31 mouse cellular contexts compared by ENCODE assay signal in genomic region chr10:19127581-19128291, GRCm38 (mm10).
DNase-seq lines count a peak whose midpoint lies in the region; ATAC-seq and TF ChIP-seq lines count a peak whose summit lies in the region.
"Had no signal": no experiment of that assay in that cellular context is flagged by ENCODE, and none has a peak within 500 bp of the region (broad histone marks: within the 10 kb centered on the region; RNA-seq: fewer than 3 reads in every experiment).

No protein-coding gene starts in this region.

- no peak for TF ChIP-seq POLR2A in embryonic fibroblast, embryonic 13.5 days (IDR thresholded peaks at IDR 0.05; ENCODE audit: low read depth, low read length)

- H3K9me3 ChIP-seq in heart, embryonic 12.5 days (replicated peaks), result no peaks in the 10 kb centered on the region
- H3K9me3 ChIP-seq: embryonic facial prominence, embryonic 13.5 days; forebrain, embryonic 12.5 days; hindbrain, embryonic 10.5 days; hindbrain, embryonic 15.5 days; liver, embryonic 15.5 days; neural tube, embryonic 13.5 days had no signal

- no peak overlapping the region for H3K4me2 ChIP-seq in heart, embryonic 12.5 days
- H3K4me2 ChIP-seq: embryonic facial prominence, embryonic 13.5 days; forebrain, embryonic 12.5 days; hindbrain, embryonic 15.5 days; liver, embryonic 15.5 days; midbrain, embryonic 11.5 days; neural tube, embryonic 13.5 days had no signal

- peaks cover 11% of the 10 kb centered on the region for H3K4me1 ChIP-seq in embryonic fibroblast, embryonic 13.5 days (ENCODE audit: control insufficient read depth, insufficient read depth, low read length)
- H3K4me1 ChIP-seq in heart, embryonic 12.5 days (replicated peaks), result peaks cover 13% of the 10 kb centered on the region
- H3K4me1 ChIP-seq: forebrain, embryonic 12.5 days; hindbrain, embryonic 15.5 days; liver, embryonic 15.5 days; neural tube, embryonic 13.5 days had no signal

- no peak overlapping the region for H3K9ac ChIP-seq in heart, embryonic 12.5 days
- H3K9ac ChIP-seq: embryonic facial prominence, embryonic 13.5 days; forebrain, embryonic 12.5 days; hindbrain, embryonic 15.5 days; liver, embryonic 15.5 days; neural tube, embryonic 13.5 days had no signal

- H3K4me3 ChIP-seq in embryonic fibroblast, embryonic 13.5 days (ENCODE audit: insufficient read depth, low read length), result no peak overlapping the region
- H3K4me3 ChIP-seq in heart, embryonic 12.5 days, result no peak overlapping the region
- H3K4me3 ChIP-seq: embryonic facial prominence, embryonic 13.5 days; erythroblast, embryonic 14.5 days; forebrain, embryonic 12.5 days; hindbrain, embryonic 10.5 days; hindbrain, embryonic 15.5 days; liver, embryonic 15.5 days; myocyte; neural tube, embryonic 13.5 days had no signal

- DNase-seq in CD4-positive helper T cell, adult 2 months (ENCODE audit: low read depth, low spot score), result peak; percentile 47
- DNase-seq in CD4-positive, CD25-positive, alpha-beta regulatory T cell, adult 2 months (ENCODE audit: low read depth, low spot score), result peak; percentile 51
- peak; percentile 51 for DNase-seq in lung, postnatal 25 days (ENCODE audit: low spot score)
- DNase-seq in kidney, adult 8-10 months, result no peak
- no peak for DNase-seq in urinary bladder, postnatal 4 days (ENCODE audit: low spot score in 2 of 2)
- DNase-seq: adrenal gland, adult 2 months; adrenal gland, postnatal 36 days; B cell, adult 2 months; cerebellum, adult 18-20 months; cerebellum, postnatal 10 days; gastrocnemius, postnatal 10 days; heart, postnatal 14 days; kidney, adult 9 months; kidney, postnatal 14 days; layer of hippocampus, adult 9-11 months; liver; right cerebral cortex, postnatal 14 days; thymus, postnatal 25 days had no signal

- 50% methylated on average over 4 of the region's 4 CpGs for WGBS in heart, embryonic 12.5 days

- peak overlapping the region; percentile 58 for H3K27ac ChIP-seq in embryonic fibroblast, embryonic 13.5 days (ENCODE audit: insufficient read depth, low read length)
- no peak overlapping the region for H3K27ac ChIP-seq in heart, embryonic 12.5 days (ENCODE audit: poor library complexity, severe bottlenecking)
- H3K27ac ChIP-seq: embryonic facial prominence, embryonic 13.5 days; forebrain, embryonic 12.5 days; hindbrain, embryonic 10.5 days; hindbrain, embryonic 15.5 days; liver, embryonic 15.5 days; neural tube, embryonic 13.5 days had no signal

- no peaks in the 10 kb centered on the region for H3K27me3 ChIP-seq in heart, embryonic 12.5 days (replicated peaks)
- H3K27me3 ChIP-seq: embryonic facial prominence, embryonic 13.5 days; forebrain, embryonic 12.5 days; hindbrain, embryonic 15.5 days; liver, embryonic 15.5 days; neural tube, embryonic 13.5 days; Patski had no signal

- no peak for ATAC-seq in heart, embryonic 12.5 days (ENCODE audit: insufficient number of reproducible peaks, low FRiP score)
- ATAC-seq: intestine, embryonic 16.5 days; Patski had no signal

- TF ChIP-seq CTCF in embryonic fibroblast, embryonic 13.5 days (IDR thresholded peaks at IDR 0.05; ENCODE audit: borderline replicate concordance, insufficient read depth, low read length), result no peak

- H3K36me3 ChIP-seq in heart, embryonic 12.5 days, result no peaks in the 10 kb centered on the region
- H3K36me3 ChIP-seq: embryonic facial prominence, embryonic 13.5 days; forebrain, embryonic 12.5 days; hindbrain, embryonic 10.5 days; hindbrain, embryonic 15.5 days; liver, embryonic 15.5 days; neural tube, embryonic 13.5 days had no signal

Comparison
In these comparisons a context has a peak if more than half of its experiments do, and no peak if none do; other contexts are left out.
1. DNase-seq: peak in CD4-positive helper T cell, adult 2 months (single experiment), CD4-positive, CD25-positive, alpha-beta regulatory T cell, adult 2 months (single experiment) and lung, postnatal 25 days (single experiment); none in kidney, adult 8-10 months (0 of 2) and urinary bladder, postnatal 4 days (0 of 2).